Mouse (Mus musculus) heart, adult 11 months (tissue): Measurements from ENCODE around the gene Tomt.
"Not testable (repeated sequence)": the region's sequence is repeated elsewhere in the genome, so short reads cannot be mapped to it uniquely, and the experiment has no call there.

Experiments
- DNase-seq: peaks from one replicate; pipeline ENCODE4 v3.0.0; 2022

Gene Tomt

GRCm38 (mm10) chr7:101906287-101906681, at the start of gene Tomt:
Gene Tomt, minus strand, starts transcription at chr7:101906359.
- DNase-seq: no peak

DNA sequence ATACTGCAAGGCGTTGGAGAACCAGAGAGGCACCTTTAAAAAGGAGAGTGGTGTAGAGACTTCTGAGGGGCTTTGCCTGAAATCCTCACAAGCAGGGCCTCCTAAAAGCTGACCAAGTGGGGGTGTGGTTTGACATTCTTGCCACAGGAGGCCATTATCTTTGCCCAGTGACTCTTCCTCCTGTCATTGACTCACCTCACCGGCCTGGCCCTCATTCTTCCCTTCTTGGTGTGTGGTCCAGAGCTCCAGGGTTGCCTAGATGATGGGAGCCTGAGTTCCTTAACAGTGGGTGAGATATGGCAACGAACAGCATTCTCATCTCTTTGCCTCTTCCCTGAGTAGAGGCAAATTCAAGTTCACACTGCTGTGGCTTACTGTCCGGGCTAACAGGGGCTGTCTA, 49.7 kb upstream of the Tomt start:
- peak; percentile 67 for DNase-seq

DNA sequence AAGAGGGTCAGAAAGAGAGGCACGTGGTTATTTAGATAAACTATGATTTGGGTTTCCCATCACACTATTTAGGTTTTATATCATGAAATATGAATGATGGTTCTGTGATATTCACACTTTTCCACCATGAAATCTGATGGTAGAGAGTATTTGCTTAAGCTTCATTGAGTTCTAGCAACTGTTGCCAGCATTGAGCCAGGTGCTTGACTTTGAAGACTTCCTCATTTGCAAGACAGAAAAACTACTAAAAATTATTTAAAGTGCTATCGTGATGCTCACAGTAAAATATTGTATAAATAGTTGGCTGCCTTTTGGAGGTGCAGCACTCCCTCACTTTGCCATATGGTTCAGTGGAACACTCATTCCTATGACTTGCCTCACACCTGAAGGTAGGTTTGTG, 49.1 kb upstream of the Tomt start:
- peak; percentile 15 for DNase-seq

DNA sequence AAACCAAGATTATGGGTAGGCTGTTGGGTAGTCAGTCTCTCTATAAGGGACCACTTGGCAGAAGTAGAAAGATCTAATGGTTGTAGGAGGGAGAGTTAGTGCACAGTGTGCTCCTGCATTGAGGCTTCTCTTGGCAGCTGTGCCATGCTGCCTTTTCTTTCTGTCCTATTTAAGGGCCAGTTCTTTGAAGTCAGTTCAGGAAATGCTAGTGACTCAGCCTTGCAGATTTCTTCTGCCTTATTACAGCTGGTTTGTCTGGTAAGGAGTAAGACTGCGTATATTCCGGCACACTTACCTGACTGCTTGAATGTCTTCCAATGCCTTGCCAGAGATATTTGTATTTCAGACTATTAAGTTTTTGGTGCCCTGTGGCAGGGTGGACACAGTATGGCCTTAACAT, 48.0 kb upstream of the Tomt start:
- peak; percentile 52 for DNase-seq

DNA sequence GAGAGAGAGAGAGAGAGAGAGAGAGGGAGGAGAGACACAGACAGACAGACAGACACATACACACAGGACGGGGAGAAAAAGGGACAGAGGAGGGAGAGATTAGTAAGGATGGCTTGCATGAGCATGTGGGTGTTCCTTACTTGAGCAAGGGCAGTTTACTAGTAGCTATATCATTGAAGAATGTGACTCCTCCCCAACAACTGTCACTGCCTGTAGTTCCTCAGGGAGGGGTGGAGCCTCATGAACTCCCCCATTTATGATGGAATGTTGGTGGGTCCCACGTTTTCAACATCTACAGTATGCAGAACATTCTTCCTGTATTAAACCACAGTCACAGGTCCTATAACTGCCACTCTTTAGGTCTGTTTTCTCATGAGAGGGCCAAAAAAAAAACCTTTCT, 45.9 kb upstream of the Tomt start:
- peak; percentile 73 for DNase-seq

GRCm38 (mm10) chr7:101951648-101952047, 45.5 kb upstream of the Tomt start:
- peak; percentile 81 for DNase-seq

- DNase-seq: peak; percentile 37
Measured at GRCm38 (mm10) chr7:101949008-101949407, 42.8 kb upstream of the Tomt start.

DNA sequence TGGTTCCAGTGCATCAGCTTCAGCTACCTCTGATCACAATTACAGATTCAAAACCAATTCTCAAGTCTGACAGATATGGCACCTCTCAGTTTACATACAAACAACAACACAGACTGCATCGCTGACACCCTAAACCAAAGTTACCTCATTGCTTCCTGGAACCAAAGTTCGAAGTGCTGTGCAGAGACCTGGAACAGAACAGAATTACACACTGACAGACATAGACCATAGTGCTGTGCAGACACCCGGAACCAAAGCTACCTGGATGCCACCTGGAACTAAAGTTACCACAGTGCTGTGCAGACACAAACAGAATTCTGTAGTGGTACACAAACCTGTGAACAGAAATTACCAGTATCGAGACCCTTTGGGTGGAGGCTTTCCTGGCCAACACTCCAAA, 33.6 kb upstream of the Tomt start:
- DNase-seq: no peak

- DNase-seq: no peak
Measured at GRCm38 (mm10) chr7:101938348-101938747, 32.2 kb upstream of the Tomt start.

DNA sequence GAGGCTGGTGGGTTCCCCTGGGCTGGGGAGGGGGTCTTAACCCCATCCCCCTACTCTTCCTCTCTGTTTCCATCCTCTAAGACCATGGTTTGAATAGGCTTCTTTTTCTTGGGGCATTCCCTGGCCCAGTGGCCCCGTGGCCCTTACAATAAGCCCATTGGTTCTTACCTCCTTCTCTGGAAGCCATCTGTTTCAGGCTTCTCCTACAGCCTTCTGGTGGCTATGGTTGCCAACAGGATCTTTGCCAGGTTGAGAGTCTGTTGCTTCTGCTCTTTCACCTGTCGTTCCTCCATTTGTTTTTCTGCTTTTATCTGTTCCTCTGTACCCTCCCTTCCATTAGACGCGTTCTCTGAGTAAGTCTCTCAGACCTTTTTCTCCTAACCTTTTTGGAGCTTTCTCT, 31.4 kb upstream of the Tomt start:
- DNase-seq: no peak

- DNase-seq: no peak
Measured at GRCm38 (mm10) chr7:101936996-101937395, 30.8 kb upstream of the Tomt start.

DNA sequence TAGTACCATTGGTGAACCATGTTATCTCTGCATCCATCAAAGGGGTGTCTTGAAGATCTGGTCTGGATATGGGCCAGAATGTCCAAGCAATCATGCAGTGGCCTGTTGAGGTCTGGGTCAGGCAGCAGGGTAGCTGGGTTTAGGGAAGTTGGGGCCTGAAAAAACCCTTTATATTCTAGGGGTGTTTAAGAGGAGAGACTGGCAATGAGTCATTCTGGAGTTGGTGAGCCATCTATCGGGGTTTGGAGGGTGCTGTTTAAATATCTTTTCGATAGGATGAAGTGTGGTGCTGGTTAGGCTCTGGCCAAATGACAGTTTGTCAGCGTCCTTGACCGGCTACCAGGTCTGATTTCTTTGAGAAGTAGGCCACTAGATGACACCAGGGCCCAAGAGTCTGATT, 29.8 kb upstream of the Tomt start:
- DNase-seq: no peak

DNA sequence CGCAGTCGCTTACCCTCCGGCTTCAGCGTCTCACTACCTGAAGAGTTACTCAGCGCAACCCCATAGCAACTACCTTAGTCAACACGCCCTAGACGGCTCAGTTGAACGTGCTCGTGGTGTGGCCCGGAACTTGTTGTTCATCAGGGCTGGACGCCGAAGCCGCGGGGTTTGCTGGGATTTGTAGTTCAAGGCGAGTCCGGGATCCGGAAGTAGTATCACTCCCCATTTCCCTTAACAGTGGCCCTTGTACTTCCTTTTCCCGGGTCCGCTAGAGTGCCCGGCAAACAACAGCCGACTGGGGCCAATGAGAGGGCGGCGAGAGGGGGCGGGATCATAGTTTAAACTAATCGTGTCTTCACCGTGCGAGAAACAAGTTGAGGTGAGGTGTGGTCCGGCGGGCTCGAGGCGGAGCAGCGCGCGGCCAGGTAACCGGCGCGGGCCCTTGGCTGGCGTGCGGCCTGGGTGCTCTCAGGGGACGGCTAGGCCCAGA, 27.6 kb upstream of the Tomt start, which contains the start of the genes Lrrc51 and Numa1:
TSS of gene Lrrc51 (minus strand) at position 145 of the 490 bp plus-strand sequence.
TSS of gene Numa1 (plus strand) at position 361 of the 490 bp plus-strand sequence.
- DNase-seq: peak; percentile 100

- DNase-seq: peak; percentile 90
Measured at GRCm38 (mm10) chr7:101933300-101933699, 27.1 kb upstream of the Tomt start.

- DNase-seq: no peak
Measured at GRCm38 (mm10) chr7:101932551-101932950, 26.4 kb upstream of the Tomt start.

DNA sequence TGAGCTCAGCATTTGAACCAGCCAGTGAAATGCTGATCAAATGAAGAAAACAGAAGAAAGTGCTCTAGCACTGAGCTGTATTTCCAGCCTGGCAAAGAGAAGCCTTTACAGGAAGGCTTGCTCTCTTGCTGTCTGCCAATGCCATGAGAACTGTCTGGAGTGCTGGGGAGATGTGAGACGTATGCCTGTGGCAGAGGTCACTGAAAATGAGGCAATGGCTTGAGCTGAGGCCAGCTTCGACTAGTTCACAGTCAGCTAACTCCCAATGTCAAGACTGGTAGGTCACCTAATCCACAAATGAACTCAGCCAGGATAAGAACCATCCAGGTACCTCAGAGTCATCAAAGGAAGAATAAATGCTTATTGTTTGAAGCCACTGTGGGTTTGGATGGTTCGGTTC, 21.9 kb upstream of the Tomt start:
- peak; percentile 92 for DNase-seq

DNA sequence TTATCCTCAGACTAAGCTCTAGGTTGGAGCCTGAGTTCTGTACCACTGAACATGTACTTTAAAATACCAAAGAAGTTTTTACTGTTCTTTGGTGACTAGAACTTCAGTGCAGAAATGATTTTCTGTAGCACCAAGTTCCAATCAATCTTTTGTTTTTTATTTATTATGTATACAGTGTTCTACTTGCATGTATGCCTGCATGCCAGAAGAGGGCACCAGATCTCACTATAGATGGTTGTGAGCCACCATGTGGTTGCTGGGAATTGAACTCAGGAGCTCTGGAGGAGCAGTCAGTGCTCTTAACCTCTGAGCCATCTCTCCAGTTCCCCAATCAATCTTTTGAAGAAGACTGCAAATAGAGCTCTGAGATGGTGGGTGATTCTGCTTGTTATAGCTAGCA, 19.7 kb upstream of the Tomt start:
- not testable (repeated sequence) for DNase-seq

DNA sequence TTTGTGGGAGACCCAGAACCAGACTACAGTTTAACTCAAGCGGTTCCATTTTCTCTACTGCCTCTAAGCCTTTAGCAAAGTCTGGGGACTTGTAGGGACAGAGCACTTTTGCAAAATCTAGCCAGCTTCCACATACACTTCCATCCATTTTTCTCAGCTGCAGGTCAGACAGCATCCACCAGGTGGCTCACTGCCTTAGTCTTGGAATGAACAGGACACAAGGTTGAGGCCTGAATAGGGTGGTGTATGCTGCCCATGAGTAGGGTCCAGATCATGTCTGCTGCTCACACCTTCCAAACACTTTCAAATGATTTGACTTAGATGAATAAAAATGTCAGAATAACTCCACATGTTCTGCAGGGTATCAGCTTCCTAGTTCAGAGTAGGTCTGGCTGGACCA, 11.9 kb upstream of the Tomt start:
- peak; percentile 92 for DNase-seq

- DNase-seq: no peak
Measured at GRCm38 (mm10) chr7:101911982-101912381, 5.8 kb upstream of the Tomt start.

- DNase-seq: peak; percentile 96
Measured at GRCm38 (mm10) chr7:101910138-101910537, 4.0 kb upstream of the Tomt start.

DNA sequence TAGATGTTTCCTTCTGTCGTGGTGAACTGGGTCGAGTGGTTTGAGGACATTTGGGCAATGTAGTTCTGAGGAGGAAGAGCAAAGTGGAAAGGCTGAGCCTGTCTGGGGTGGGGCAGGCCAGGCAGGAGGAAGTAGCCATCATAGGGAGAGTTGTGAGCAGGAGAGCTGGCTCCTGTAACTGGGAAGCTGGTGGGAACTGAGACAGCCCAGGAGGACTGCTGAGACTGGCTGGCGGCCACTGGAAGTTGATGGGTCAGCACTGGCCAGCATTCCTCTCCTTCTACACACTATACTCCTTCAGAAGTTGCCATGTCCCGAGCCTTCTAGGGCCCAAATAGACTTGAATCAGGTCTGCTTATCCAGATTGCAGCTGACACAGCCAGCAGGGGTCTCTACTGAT, 2.2 kb upstream of the Tomt start:
- DNase-seq: peak; percentile 97

GRCm38 (mm10) chr7:101906696-101907095, 537 bp upstream of the Tomt start:
- DNase-seq: peak; percentile 91

- DNase-seq: peak; percentile 100
Measured at GRCm38 (mm10) chr7:101905561-101906286, 435 bp downstream of the Tomt start, which contains the start of gene Lamtor1. Gene Lamtor1, plus strand, starts transcription at chr7:101905904.

DNA sequence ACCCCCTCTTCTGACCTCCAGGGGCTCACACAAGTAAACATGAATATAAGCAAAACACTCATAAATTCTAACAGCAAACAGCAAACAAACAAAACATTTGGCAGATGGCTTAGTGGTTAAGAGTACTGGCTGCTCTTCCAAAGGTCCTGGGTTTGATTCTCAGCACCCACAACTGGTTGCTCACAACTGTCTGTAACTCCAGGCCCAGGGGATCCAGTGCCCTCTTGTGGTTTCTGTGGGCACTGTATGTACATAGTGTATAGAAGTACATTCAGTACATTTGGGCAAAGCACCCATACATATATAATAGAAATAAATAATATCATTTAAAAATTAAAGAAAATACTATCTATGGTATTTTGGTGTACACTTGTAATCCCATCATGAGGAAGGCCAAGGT, 3.3 kb downstream of the Tomt start:
- no peak for DNase-seq

DNA sequence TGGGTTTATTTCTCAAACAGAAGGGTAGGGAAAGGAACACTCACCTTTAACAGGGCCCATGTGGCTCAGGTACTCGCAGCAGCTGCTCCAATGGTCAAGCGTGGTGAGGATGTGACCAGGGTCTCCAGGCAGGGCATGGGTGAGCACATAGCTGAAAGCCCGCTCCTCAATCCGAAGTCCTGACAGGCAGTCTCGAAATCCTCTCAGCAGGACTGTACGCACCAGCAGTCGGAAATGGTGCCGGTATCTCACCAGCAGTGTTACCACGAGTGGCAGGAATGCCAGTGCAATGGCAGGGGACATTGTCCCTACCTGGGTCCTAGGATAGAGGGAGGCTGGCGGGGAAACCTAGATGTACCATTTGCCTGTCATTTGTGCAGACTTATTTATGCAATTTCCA, 4.2 kb downstream of the Tomt start:
- peak; percentile 90 for DNase-seq
